Mouse (Mus musculus): ENCODE results near the gene Ttll5. TPM values are rescaled to one million over a fixed set of nuclear protein-coding genes. Genes with fewer than 3 reads are reported as not detected.
A peak's percentile ranks its signal among the peaks of the same experiment; 100 is the strongest.

Gene Ttll5
- polyA plus RNA-seq, 1 experiment, result 6.6 TPM

GRCm38 (mm10) chr12:86105546-86105945, 281.1 kb downstream of the Ttll5 start:
- peaks cover 6% of the 10 kb centered on the region; the same call in 1 of the 2 replicates for H3K4me1 ChIP-seq
- no peak for TF ChIP-seq GATA1 (IDR thresholded peaks at IDR 0.05; ENCODE audit: borderline replicate concordance, low read length)
- TF ChIP-seq FLI1 (IDR thresholded peaks at IDR 0.05; ENCODE audit: low read length), result no peak
- H3K36me3 ChIP-seq (replicated peaks; ENCODE audit: low read length), result no peaks in the 10 kb centered on the region
- no peak overlapping the region for H3K4me3 ChIP-seq (replicated peaks)
- H3K9me3 ChIP-seq, result no peaks in the 10 kb centered on the region
- H3K27me3 ChIP-seq (replicated peaks), result peaks cover 42% of the 10 kb centered on the region

- peaks cover 38% of the 10 kb centered on the region for H3K27me3 ChIP-seq (replicated peaks)
- peak overlapping the region; percentile 51 for H3K4me3 ChIP-seq (replicated peaks)
- no peaks in the 10 kb centered on the region for H3K36me3 ChIP-seq (replicated peaks; ENCODE audit: low read length)
- peaks cover 6% of the 10 kb centered on the region; the same call in 1 of the 2 replicates for H3K4me1 ChIP-seq
- no peak for TF ChIP-seq GATA1 (IDR thresholded peaks at IDR 0.05; ENCODE audit: borderline replicate concordance, low read length)
- no peak for TF ChIP-seq FLI1 (IDR thresholded peaks at IDR 0.05; ENCODE audit: low read length)
- H3K9me3 ChIP-seq, result no peaks in the 10 kb centered on the region
Observed at GRCm38 (mm10) chr12:86106086-86106485, 281.6 kb downstream of the Ttll5 start.

- no peak overlapping the region for H3K4me3 ChIP-seq (replicated peaks)
- H3K4me1 ChIP-seq, result peaks cover 6% of the 10 kb centered on the region; the same call in 1 of the 2 replicates
- no peaks in the 10 kb centered on the region for H3K36me3 ChIP-seq (replicated peaks; ENCODE audit: low read length)
- H3K27me3 ChIP-seq (replicated peaks), result peaks cover 43% of the 10 kb centered on the region
- TF ChIP-seq FLI1 (IDR thresholded peaks at IDR 0.05; ENCODE audit: low read length) (no peak), GATA1 (IDR thresholded peaks at IDR 0.05; ENCODE audit: borderline replicate concordance, low read length) (no peak)
- H3K9me3 ChIP-seq, result no peaks in the 10 kb centered on the region
Observed at GRCm38 (mm10) chr12:86107645-86108044, 283.2 kb downstream of the Ttll5 start.

- Histone ChIP-seq H3K9me3 (no peaks in the 10 kb centered on the region), H3K27me3 (replicated peaks) (peaks cover 40% of the 10 kb centered on the region), H3K4me3 (replicated peaks) (no peak overlapping the region), H3K36me3 (replicated peaks; ENCODE audit: low read length) (no peaks in the 10 kb centered on the region), H3K4me1 (peaks cover 6% of the 10 kb centered on the region; the same call in 1 of the 2 replicates)
- TF ChIP-seq GATA1 (IDR thresholded peaks at IDR 0.05; ENCODE audit: borderline replicate concordance, low read length), result no peak
- TF ChIP-seq FLI1 (IDR thresholded peaks at IDR 0.05; ENCODE audit: low read length), result no peak
Observed at GRCm38 (mm10) chr12:86109531-86109930, 285.1 kb downstream of the Ttll5 start.

- H3K4me1 ChIP-seq, result peaks cover 6% of the 10 kb centered on the region; the same call in 1 of the 2 replicates
- H3K27me3 ChIP-seq (replicated peaks), result peaks cover 37% of the 10 kb centered on the region
- no peaks in the 10 kb centered on the region for H3K9me3 ChIP-seq
- no peak for TF ChIP-seq GATA1 (IDR thresholded peaks at IDR 0.05; ENCODE audit: borderline replicate concordance, low read length)
- TF ChIP-seq FLI1 (IDR thresholded peaks at IDR 0.05; ENCODE audit: low read length), result no peak
- no peaks in the 10 kb centered on the region for H3K36me3 ChIP-seq (replicated peaks; ENCODE audit: low read length)
- H3K4me3 ChIP-seq (replicated peaks), result no peak overlapping the region
Observed at GRCm38 (mm10) chr12:86110637-86111036, 286.2 kb downstream of the Ttll5 start.

Other genes with a start within 250 kb of the Ttll5 start
- gene Jdp2, start 225.6 kb upstream of the Ttll5 start, polyA plus RNA-seq (2012; ENCODE audit: insufficient read depth, low replicate concordance), result 5.4 and 7.1 TPM in 2 replicates
- 27.1 and 31.7 TPM in 2 replicates for gene Batf, start 138.0 kb upstream of the Ttll5 start, polyA plus RNA-seq (2012; ENCODE audit: insufficient read depth, low replicate concordance)
- not detected in 2 replicates for gene Flvcr2, start 78.1 kb upstream of the Ttll5 start, polyA plus RNA-seq (2012; ENCODE audit: insufficient read depth, low replicate concordance)
- gene Erg28, start 109 bp upstream of the Ttll5 start, polyA plus RNA-seq (2012; ENCODE audit: insufficient read depth, low replicate concordance), result 4.6 TPM in 1 of 2 replicates, not detected in the other